Mouse (Mus musculus): ENCODE data around the gene Isl2. TPM values are rescaled to one million over a fixed set of nuclear protein-coding genes. Genes with fewer than 3 reads are reported as not detected.

Gene Isl2
- 0.17 TPM in 1 of 2 replicates, not detected in the other for polyA plus RNA-seq (2012)

DNA sequence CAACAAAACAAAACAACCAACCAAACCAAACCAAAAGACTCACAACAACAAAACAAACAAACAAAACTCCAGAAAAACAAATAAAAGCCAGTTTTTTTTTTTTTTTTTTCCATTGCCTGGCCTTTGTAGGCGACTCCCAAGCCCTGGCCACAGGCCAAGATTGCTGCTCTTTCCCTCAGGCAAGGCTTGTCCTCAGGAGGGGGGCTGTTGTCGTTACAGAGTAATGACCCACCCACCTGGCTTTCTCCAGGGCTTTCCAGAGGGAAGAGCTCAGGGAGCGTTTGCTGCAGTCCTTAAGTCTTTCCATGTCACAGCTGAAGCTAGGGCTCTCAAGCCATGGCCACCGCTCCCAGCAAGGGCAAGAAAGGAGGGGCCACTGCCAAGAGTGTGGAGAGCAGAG lies at the start of gene Isl2:
Isl2 (plus strand) TSS at position 296 of the 400 bp plus-strand sequence.
- TF ChIP-seq GATA1 (IDR thresholded peaks at IDR 0.05; ENCODE audit: low read length), result no peak

- TF ChIP-seq GATA1 (IDR thresholded peaks at IDR 0.05; ENCODE audit: low read length), result no peak
Observed at GRCm38 (mm10) chr9:55507922-55508321, 30.6 kb upstream of the Isl2 start.

- no peak for TF ChIP-seq GATA1 (IDR thresholded peaks at IDR 0.05; ENCODE audit: low read length)
Observed at GRCm38 (mm10) chr9:55508701-55509100, 29.8 kb upstream of the Isl2 start.

DNA sequence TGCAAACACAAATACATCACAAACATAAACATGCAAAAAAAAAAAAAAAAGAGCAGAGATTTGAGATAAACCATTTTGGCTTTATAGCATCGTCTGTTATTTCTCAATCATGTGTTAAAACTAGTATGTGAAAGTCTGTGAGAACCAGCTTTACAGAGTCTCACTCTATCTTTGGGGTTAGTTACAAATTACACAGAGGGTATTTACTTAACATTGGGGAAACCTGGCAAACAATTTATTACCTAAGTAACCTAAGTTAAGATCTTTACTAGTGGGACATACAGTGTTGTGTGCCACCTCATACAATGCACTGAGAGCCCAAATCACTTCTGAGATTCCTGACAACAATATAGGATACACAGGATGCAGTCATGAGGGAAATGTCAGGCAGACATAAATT lies 28.7 kb upstream of the Isl2 start:
- TF ChIP-seq GATA1 (IDR thresholded peaks at IDR 0.05; ENCODE audit: low read length), result no peak

GRCm38 (mm10) chr9:55510651-55511235 lies 27.7 kb upstream of the Isl2 start:
- TF ChIP-seq GATA1 (IDR thresholded peaks at IDR 0.05; ENCODE audit: low read length), result no peak

DNA sequence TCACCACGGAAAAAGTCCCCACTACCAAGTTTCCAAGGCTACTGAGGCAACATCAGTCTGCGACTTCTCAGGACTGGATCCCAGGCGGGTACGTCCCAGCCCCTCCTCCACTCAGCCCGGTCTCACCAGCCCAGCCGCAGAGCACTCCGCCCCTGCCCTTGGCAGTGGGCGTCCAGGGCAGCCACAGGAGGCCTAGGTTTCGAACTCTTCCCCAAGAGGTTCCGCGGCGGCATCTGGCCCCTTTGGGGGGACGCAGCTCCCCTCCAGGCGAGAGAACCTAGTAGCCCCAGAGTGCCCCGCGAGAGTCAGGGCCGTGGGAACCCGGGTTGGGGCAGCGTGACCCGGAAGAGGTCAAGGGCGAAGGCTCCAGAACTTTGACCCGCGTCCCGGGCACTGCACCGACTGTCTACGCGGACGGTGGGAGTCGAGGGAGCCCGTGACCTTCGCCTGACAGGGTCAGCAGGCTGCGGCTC lies 26.9 kb upstream of the Isl2 start:
- TF ChIP-seq GATA1 (IDR thresholded peaks at IDR 0.05; ENCODE audit: low read length), result no peak

GRCm38 (mm10) chr9:55512027-55512543 lies 26.4 kb upstream of the Isl2 start, which contains the start of gene Etfa:
TSS of gene Etfa (minus strand) at chr9:55512243.
- TF ChIP-seq GATA1 (IDR thresholded peaks at IDR 0.05; ENCODE audit: low read length), result no peak

DNA sequence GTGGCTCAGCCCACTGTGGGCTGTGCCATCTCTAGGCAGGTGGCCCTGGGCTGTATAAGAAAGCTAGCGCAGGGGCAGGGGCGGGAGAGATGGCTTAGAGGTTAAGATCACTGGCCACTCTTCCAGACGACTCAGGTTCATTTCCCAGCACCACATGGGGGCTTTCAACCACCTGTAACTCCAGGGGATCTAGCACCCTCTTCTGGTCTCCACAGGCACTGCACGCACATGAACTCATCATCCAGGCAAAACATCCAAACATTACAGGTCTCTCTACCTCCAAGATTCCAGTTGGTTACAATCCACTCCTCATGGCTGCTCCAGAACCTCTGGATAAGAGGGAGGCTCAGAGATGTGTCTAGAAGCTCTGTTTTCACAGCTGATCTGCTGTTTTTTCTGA lies 12.8 kb upstream of the Isl2 start:
- no peak for TF ChIP-seq GATA1 (IDR thresholded peaks at IDR 0.05; ENCODE audit: low read length)

- TF ChIP-seq GATA1 (IDR thresholded peaks at IDR 0.05; ENCODE audit: low read length), result no peak
Observed at GRCm38 (mm10) chr9:55535907-55536306, 2.6 kb upstream of the Isl2 start.

- no peak for TF ChIP-seq GATA1 (IDR thresholded peaks at IDR 0.05; ENCODE audit: low read length)
Observed at GRCm38 (mm10) chr9:55539006-55539405, 534 bp downstream of the Isl2 start.

GRCm38 (mm10) chr9:55539661-55540390 lies 1.4 kb downstream of the Isl2 start:
- no peak for TF ChIP-seq GATA1 (IDR thresholded peaks at IDR 0.05; ENCODE audit: low read length)

DNA sequence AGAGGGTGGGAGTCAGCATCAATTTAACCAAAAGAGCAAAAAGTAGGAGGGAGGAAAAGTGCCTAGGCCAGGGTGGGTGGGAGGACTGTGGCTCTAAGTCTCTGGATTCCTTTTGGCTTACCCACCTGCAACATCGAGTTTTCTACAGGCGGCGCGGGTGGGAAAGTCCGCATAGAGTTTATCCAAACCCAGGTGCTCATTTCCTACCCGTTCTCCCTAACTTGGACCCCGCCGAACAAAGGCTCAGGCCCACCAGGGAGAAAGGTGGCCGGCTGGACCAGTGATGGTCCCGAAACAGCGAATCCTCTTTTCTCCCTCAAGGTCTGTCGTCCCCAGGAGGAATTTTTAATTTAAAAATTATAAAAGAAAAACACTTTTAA lies 1.9 kb downstream of the Isl2 start:
- no peak for TF ChIP-seq GATA1 (IDR thresholded peaks at IDR 0.05; ENCODE audit: low read length)

DNA sequence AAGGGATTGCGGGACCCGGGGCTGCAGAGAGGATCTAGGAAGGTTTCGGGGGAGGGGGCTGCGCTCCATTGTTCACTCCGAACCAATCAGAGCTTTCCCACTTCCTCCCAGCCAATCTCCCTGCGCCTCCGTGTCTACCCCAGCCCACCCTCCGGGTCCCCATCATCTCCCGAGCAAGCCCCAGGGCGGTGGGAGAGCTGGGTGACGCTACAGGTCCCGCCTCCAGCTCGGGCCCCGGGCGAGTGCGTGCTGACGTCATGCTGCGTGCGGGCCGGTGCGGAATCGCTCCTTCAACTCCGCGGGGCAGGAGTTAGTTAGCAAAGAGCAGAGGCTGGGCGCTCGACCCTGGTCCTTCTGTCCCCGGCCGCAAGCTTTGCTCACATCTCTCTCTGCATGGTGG lies 2.4 kb downstream of the Isl2 start:
- TF ChIP-seq GATA1 (IDR thresholded peaks at IDR 0.05; ENCODE audit: low read length), result no peak

GRCm38 (mm10) chr9:55541681-55542365 lies 3.4 kb downstream of the Isl2 start:
- no peak for TF ChIP-seq GATA1 (IDR thresholded peaks at IDR 0.05; ENCODE audit: low read length)

GRCm38 (mm10) chr9:55542366-55543325 lies 4.2 kb downstream of the Isl2 start:
- no peak for TF ChIP-seq GATA1 (IDR thresholded peaks at IDR 0.05; ENCODE audit: low read length)

Data from G1E-ER4 (cell line).